Mouse (Mus musculus) heart, postnatal 0 days (tissue): ENCODE results near the gene Slc35d1.

Source experiments
- CTCF ChIP-seq: IDR thresholded peaks from 2 replicates; pipeline ENCODE4 v1.5.1; 2016; ENCODE audit warnings: antibody characterized with exemption, control low read depth, low read depth
- EP300 ChIP-seq: IDR thresholded peaks from 2 replicates; pipeline ENCODE4 v1.6.1; 2016; ENCODE audit warnings: antibody characterized with exemption, low read depth

DNA sequence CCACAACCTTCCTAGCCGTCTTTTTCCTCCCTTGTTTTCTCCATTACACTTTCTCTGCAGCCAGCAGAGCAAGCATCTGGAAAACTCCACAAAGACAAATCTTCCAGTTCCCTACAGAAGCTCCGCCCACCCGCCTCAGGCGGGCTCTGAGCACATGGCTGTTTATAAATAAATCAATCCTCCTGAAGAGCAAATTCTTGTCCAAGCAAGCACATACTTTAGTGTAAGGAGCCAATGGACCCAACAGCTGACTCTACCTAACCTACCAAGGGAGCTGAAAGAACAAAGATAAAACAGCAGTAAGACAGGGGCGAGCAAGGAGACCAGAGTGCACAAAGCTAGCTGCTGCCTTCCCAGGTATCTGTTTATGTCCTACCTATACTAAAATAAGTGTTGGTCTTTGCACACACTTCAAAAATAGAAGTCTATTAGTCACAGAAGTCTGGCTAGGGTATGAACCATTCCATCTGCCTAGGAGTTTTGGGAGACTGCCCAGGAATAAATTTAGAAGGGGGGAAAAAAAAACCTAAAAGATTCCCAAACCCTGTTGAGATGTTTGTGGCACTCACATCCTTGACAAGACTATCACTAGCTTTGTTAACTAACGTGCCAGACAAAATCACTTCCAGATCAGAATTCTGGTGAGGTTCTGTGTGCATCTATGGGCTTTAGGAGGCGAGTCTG, 36.2 kb downstream of the Slc35d1 start:
- no peak for TF ChIP-seq CTCF
- no peak for TF ChIP-seq EP300
